In the genomic region with DNA sequence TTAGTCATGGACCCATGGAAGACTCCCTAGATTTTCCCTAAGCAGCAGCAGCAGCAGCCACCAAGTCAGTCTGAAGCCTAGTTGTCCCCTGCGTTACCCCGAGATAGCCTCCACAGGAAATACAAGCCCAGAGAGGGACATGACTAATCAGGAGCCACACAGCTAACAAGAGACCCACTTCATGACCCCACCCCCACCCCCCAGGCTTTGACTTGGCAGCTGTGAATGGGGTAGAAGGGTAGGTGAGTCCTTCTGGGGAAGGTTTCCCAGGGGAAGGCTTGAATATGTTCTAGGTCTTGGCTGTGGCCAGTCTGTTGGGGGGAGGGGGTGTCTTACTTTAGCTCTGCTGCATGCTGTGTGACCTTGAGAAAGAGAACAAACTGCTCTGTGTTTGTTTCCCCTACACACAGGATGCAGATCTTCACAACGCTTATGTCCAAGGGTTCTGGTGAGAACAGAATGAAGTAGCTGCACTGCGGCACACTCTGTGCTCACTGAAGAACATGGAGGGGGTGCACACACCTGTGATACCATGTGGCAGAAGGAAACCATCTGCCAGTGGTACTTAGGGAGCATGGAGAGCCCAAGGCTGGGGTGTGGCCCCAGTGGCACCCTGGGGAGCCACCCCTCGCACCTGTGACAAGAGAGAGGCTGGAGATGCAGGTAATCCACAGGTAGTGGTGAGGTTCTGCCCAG, we compare ENCODE assay signal across 8 mouse cellular contexts.
DNase-seq lines count a peak whose midpoint lies in the region; ATAC-seq and TF ChIP-seq lines count a peak whose summit lies in the region.

No protein-coding gene starts in this region.

- DNase-seq in heart, postnatal 0 days (ENCODE audit: low spot score): no peak
- no peak for DNase-seq in heart, postnatal 36 days
- peak; percentile 42 for DNase-seq in neural tube, embryonic 10.5 days (ENCODE audit: extremely low spot score, low spot score)
- DNase-seq in limb, embryonic 10.5 days (ENCODE audit: low spot score): no peak
- DNase-seq in cerebellum, postnatal 10 days: no peak
- no peak for DNase-seq in kidney, postnatal 36 days
- no peak for DNase-seq in frontal cortex, postnatal 10 days (ENCODE audit: low spot score in 2 of 2)

- H3K36me3 ChIP-seq in heart, postnatal 0 days (replicated peaks; ENCODE audit: control insufficient read depth, insufficient read depth, low read length): no peaks in the 10 kb centered on the region
- H3K36me3 ChIP-seq in neural tube, embryonic 15.5 days: no peaks in the 10 kb centered on the region
- H3K36me3 ChIP-seq in limb, embryonic 10.5 days: no peaks in the 10 kb centered on the region

- 66% methylated on average over 5 of the region's 5 CpGs for WGBS in heart, postnatal 0 days
- WGBS in neural tube, embryonic 15.5 days: 69% methylated on average over 5 of the region's 5 CpGs
- 66% methylated on average over 5 of the region's 5 CpGs for WGBS in limb, embryonic 10.5 days

- peak overlapping the region; percentile 59; the same call in 1 of the 2 replicates for H3K27ac ChIP-seq in heart, postnatal 0 days (ENCODE audit: low read depth)
- no peak overlapping the region for H3K27ac ChIP-seq in neural tube, embryonic 15.5 days (replicated peaks)
- peak overlapping the region; percentile 85 for H3K27ac ChIP-seq in limb, embryonic 10.5 days

- H3K4me2 ChIP-seq in heart, postnatal 0 days (ENCODE audit: low read depth, low read length): no peak overlapping the region
- no peak overlapping the region for H3K4me2 ChIP-seq in neural tube, embryonic 15.5 days

- ATAC-seq in heart, postnatal 0 days (ENCODE audit: insufficient read depth, low read depth): no peak
- ATAC-seq in neural tube, embryonic 15.5 days (ENCODE audit: low FRiP score): no peak

- no peaks in the 10 kb centered on the region for H3K9me3 ChIP-seq in heart, postnatal 0 days (replicated peaks; ENCODE audit: control insufficient read depth, low read length)
- no peaks in the 10 kb centered on the region for H3K9me3 ChIP-seq in neural tube, embryonic 15.5 days (replicated peaks)
- H3K9me3 ChIP-seq in limb, embryonic 10.5 days (replicated peaks): no peaks in the 10 kb centered on the region

- H3K4me3 ChIP-seq in heart, postnatal 0 days (ENCODE audit: low read depth, low read length): no peak overlapping the region
- H3K4me3 ChIP-seq in neural tube, embryonic 15.5 days (replicated peaks): no peak overlapping the region
- 0 out of 2 replicates have a peak overlapping the region, but pooled peaks have one; percentile 45 for H3K4me3 ChIP-seq in limb, embryonic 10.5 days

- TF ChIP-seq CTCF in heart, postnatal 0 days (IDR thresholded peaks at IDR 0.05; ENCODE audit: low read depth): no peak

- TF ChIP-seq EP300 in heart, postnatal 0 days (IDR thresholded peaks at IDR 0.05; ENCODE audit: low read depth): no peak

- intact Hi-C loops in heart, postnatal 36 days (cut with DNase I): loop anchor here (1.0 kb wide), 1 partner anchor 93 kb away; a partner anchor contains a TSS

- H3K27me3 ChIP-seq in heart, postnatal 0 days (ENCODE audit: control insufficient read depth, insufficient read depth, low read length): 0 out of 2 replicates have a peak, but pooled peaks cover 32% of the 10 kb centered on the region
- H3K27me3 ChIP-seq in neural tube, embryonic 15.5 days (replicated peaks): peaks cover 27% of the 10 kb centered on the region
- H3K27me3 ChIP-seq in limb, embryonic 10.5 days (ENCODE audit: low read depth, poor library complexity, severe bottlenecking): peaks cover 52% of the 10 kb centered on the region

- H3K9ac ChIP-seq in heart, postnatal 0 days (replicated peaks; ENCODE audit: low read depth, low read length): no peak overlapping the region
- H3K9ac ChIP-seq in neural tube, embryonic 15.5 days (replicated peaks): no peak overlapping the region

- H3K4me1 ChIP-seq in heart, postnatal 0 days (ENCODE audit: control insufficient read depth, insufficient read depth): peaks cover 35% of the 10 kb centered on the region
- peaks cover 47% of the 10 kb centered on the region for H3K4me1 ChIP-seq in neural tube, embryonic 15.5 days
- peaks cover 50% of the 10 kb centered on the region for H3K4me1 ChIP-seq in limb, embryonic 10.5 days
